Mouse (Mus musculus): ENCODE results near the gene Olfr211. TPM values are rescaled to one million over a fixed set of nuclear protein-coding genes. Genes with fewer than 3 reads are reported as not detected.

Gene Olfr211
- polyA plus RNA-seq, 1 experiment, result not detected

DNA sequence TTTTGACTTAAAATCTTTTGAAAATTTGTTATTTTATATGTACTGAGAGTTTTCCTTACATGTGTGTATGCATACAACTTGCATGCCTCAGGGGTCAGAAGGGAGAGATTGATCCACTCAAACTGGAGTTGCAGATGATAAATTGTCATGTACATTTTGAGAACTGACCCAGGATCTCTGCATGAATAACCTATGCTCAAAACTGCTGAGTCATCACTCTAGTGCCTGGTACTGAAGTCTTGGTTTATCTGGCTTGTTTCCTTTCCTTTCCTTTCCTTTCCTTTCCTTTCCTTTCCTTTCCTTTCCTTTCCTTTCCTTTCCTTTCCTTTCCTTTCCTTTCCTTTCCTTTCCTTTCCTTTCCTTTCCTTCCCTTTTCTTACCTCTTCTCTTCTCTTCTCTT, 25.9 kb downstream of the Olfr211 start:
- H3K36me3 ChIP-seq (ENCODE audit: control insufficient read depth, insufficient read depth, low read length), result no peaks in the 10 kb centered on the region
- no peak for DNase-seq
- TF ChIP-seq POLR2A (IDR thresholded peaks at IDR 0.05; ENCODE audit: low read depth, low read length), result no peak
- TF ChIP-seq CTCF (conservative IDR thresholded peaks at IDR 0.05; ENCODE audit: insufficient read depth, insufficient read length, low read depth, low read length), result no peak
- H3K4me1 ChIP-seq (ENCODE audit: control insufficient read depth, insufficient read depth, low read length), result no peaks in the 10 kb centered on the region
- no peaks in the 10 kb centered on the region for H3K27me3 ChIP-seq (replicated peaks; ENCODE audit: control insufficient read depth, insufficient read depth, low read length)
- no peak overlapping the region for H3K4me3 ChIP-seq (ENCODE audit: insufficient read depth, low read depth, low read length)
- H3K27ac ChIP-seq (ENCODE audit: insufficient read depth, low read depth, low read length), result no peak overlapping the region

DNA sequence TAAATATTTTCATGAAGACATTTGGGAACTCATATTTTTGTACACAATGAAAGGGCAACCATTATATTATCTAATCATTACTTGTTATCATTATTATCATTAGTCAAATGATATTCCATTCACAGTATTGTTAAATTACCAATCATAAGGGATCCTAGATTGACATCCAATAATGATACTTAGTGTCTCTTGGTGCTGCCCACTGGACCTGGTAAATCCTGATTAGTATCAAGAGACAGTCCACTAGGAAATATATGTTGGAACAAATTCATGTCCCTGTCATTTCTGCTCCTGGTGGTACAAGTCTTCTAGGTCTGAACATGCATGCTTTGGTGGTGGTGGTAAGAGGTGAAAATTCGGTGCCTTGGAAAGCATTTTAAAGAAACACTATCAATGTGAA, 49.3 kb downstream of the Olfr211 start, which contains the start of gene Olfr213:
Olfr213 (plus strand) TSS at position 301 of the 400 bp plus-strand sequence.
- H3K4me3 ChIP-seq (ENCODE audit: insufficient read depth, low read depth, low read length), result no peak within 1 kb of the TSS
- 85% methylated on average over 1 of the region's 1 CpGs for WGBS
- no peaks in the 10 kb centered on the region; the same call in 1 of the 2 replicates for H3K27me3 ChIP-seq (replicated peaks; ENCODE audit: control insufficient read depth, insufficient read depth, low read length)
- H3K36me3 ChIP-seq (ENCODE audit: control insufficient read depth, insufficient read depth, low read length), result no peaks in the 10 kb centered on the region
- no peak for DNase-seq
- H3K27ac ChIP-seq (ENCODE audit: insufficient read depth, low read depth, low read length), result no peak within 1 kb of the TSS
- TF ChIP-seq CTCF (conservative IDR thresholded peaks at IDR 0.05; ENCODE audit: insufficient read depth, insufficient read length, low read depth, low read length) (no peak), POLR2A (IDR thresholded peaks at IDR 0.05; ENCODE audit: low read depth, low read length) (no peak)
- H3K4me1 ChIP-seq (ENCODE audit: control insufficient read depth, insufficient read depth, low read length), result no peaks in the 10 kb centered on the region

DNA sequence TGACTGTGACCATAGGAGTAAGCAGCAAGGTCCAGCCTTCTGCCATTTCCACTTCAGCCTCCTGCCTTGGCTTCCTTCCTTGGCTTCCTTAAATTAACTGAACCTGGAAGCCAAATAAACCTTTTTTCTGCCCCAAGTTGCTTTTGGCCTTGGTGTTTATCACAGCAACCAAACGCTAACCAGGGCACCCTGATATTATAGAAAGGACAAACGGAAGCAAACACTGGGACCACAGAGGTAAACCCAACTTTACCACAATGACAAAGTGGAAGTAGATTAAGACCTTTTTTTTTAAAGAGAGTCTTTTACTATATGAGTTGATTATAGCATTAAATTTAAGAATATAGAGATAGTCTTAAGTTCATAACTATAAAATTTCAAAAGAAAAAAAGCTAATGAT, 53.6 kb downstream of the Olfr211 start:
- no peak overlapping the region for H3K4me3 ChIP-seq (ENCODE audit: insufficient read depth, low read depth, low read length)
- H3K36me3 ChIP-seq (ENCODE audit: control insufficient read depth, insufficient read depth, low read length), result no peaks in the 10 kb centered on the region
- H3K27me3 ChIP-seq (replicated peaks; ENCODE audit: control insufficient read depth, insufficient read depth, low read length), result no peaks in the 10 kb centered on the region; the same call in 1 of the 2 replicates
- no peak overlapping the region for H3K27ac ChIP-seq (ENCODE audit: insufficient read depth, low read depth, low read length)
- no peaks in the 10 kb centered on the region for H3K4me1 ChIP-seq (ENCODE audit: control insufficient read depth, insufficient read depth, low read length)
- WGBS, result 89% methylated on average over 2 of the region's 2 CpGs
- DNase-seq, result no peak
- TF ChIP-seq CTCF (conservative IDR thresholded peaks at IDR 0.05; ENCODE audit: insufficient read depth, insufficient read length, low read depth, low read length), result no peak
- no peak for TF ChIP-seq POLR2A (IDR thresholded peaks at IDR 0.05; ENCODE audit: low read depth, low read length)

Other genes with a start within 250 kb of the Olfr211 start
- 0.20 and 0.22 TPM in 2 replicates for gene Zfand4, start 224.9 kb upstream of the Olfr211 start, polyA plus RNA-seq (2012; rRNA removed)
- 112 and 126 TPM in 2 replicates for gene March8, start 151.1 kb upstream of the Olfr211 start, polyA plus RNA-seq (2012; rRNA removed)
- gene Alox5, start 27.9 kb upstream of the Olfr211 start, polyA plus RNA-seq (2012; rRNA removed), result 0.45 and 1.2 TPM in 2 replicates
- gene Olfr212, start 17.4 kb downstream of the Olfr211 start, polyA plus RNA-seq (2012; rRNA removed), result not detected in 2 replicates
- gene Olfr213, start 49.4 kb downstream of the Olfr211 start, polyA plus RNA-seq (2012; rRNA removed), result not detected in 2 replicates
- 0.20 TPM in 1 of 2 replicates, not detected in the other for gene Gm5580, start 62.0 kb downstream of the Olfr211 start, polyA plus RNA-seq (2012; rRNA removed)
- not detected in 2 replicates for gene Olfr214, start 65.1 kb downstream of the Olfr211 start, polyA plus RNA-seq (2012; rRNA removed)
- gene Olfr215, start 95.1 kb downstream of the Olfr211 start, polyA plus RNA-seq (2012; rRNA removed), result not detected in 2 replicates
- 15.8 and 22.0 TPM in 2 replicates for gene Zfp422, start 139.9 kb downstream of the Olfr211 start, polyA plus RNA-seq (2012; rRNA removed)
- gene Depp1, start 161.5 kb downstream of the Olfr211 start, polyA plus RNA-seq (2012; rRNA removed), result 14.3 and 17.8 TPM in 2 replicates
- gene Rassf4, start 184.9 kb downstream of the Olfr211 start, polyA plus RNA-seq (2012; rRNA removed), result 3.3 and 4.1 TPM in 2 replicates
- 13.4 and 19.2 TPM in 2 replicates for gene Tmem72, start 227.8 kb downstream of the Olfr211 start, polyA plus RNA-seq (2012; rRNA removed)